Mouse (Mus musculus) midbrain, embryonic 16.5 days (tissue): ENCODE measurements around the gene Tmprss5. TPM values are rescaled to one million over a fixed set of nuclear protein-coding genes. Genes with fewer than 3 reads are reported as not detected.

Source experiments
- ATAC-seq: fragments of 200-750 bp; cut with Nextera tagmentation; 2 replicates; pipeline ENCODE4 v1.8.0; 2017; ENCODE audit warnings: moderate TSS enrichment
- H3K27ac ChIP-seq: fragments of 300-500 bp; sonication (generic); 2 replicates; pipeline ENCODE4 v1.5.1; 2014; ENCODE audit warnings: mild to moderate bottlenecking, low read length, mixed read lengths
- H3K27me3 ChIP-seq: fragments of 300-500 bp; sonication (generic); 2 replicates; pipeline ENCODE4 v1.6.1; 2014; ENCODE audit warnings: low read depth, low read length, mixed read lengths; ENCODE audit not compliant: control insufficient read depth, insufficient read depth
- H3K36me3 ChIP-seq: fragments of 300-500 bp; sonication (generic); 2 replicates; pipeline ENCODE4 v1.6.1; 2014; ENCODE audit warnings: mild to moderate bottlenecking, low read length, moderate library complexity, mixed read lengths; ENCODE audit not compliant: control insufficient read depth, insufficient read depth
- H3K4me1 ChIP-seq: fragments of 300-500 bp; sonication (generic); 2 replicates; pipeline ENCODE4 v1.6.1; 2014; ENCODE audit warnings: mild to moderate bottlenecking, low read length, mixed read lengths; ENCODE audit not compliant: control insufficient read depth, insufficient read depth
- H3K4me2 ChIP-seq: fragments of 300-500 bp; sonication (generic); 2 replicates; pipeline ENCODE4 v1.6.1; 2014; ENCODE audit warnings: mild to moderate bottlenecking, low read length, mixed read lengths
- H3K4me3 ChIP-seq: fragments of 300-500 bp; sonication (generic); 2 replicates; pipeline ENCODE4 v1.5.1; 2014; ENCODE audit warnings: low read depth, mild to moderate bottlenecking, low read length, moderate library complexity, mixed read lengths
- H3K9ac ChIP-seq: fragments of 300-500 bp; sonication (generic); 2 replicates; pipeline ENCODE4 v1.6.1; 2014; ENCODE audit warnings: low read depth, low read length, mixed read lengths
- H3K9me3 ChIP-seq: fragments of 300-500 bp; sonication (generic); replicated peaks from 2 replicates; pipeline ENCODE4 v1.6.1; 2014; ENCODE audit warnings: mild to moderate bottlenecking, low read length, mixed read lengths; ENCODE audit not compliant: control insufficient read depth, poor library complexity, severe bottlenecking
- WGBS: fragments of 180-500 bp; shearing (Covaris S2); extraction: QIAGEN DNeasy Blood & Tissue Kit; methylation state at CpG from one replicate; pipeline ENCODE4 v1.1.7; 2014; 5-methylcytosine and 5-hydroxymethylcytosine counted together
- polyA plus RNA-seq: library from polyadenylated mRNA; unstranded; fragments of >200 nt; fragmentation: Nextera tagmentation; extraction: Ambion mirVana; gene quantifications from 2 replicates; pipeline ENCODE4 v1.2.1, GENCODE M21; 2015

The Tmprss5 gene
- polyA plus RNA-seq: 0.83 and 1.4 TPM in 2 replicates

- no peaks in the 10 kb centered on the region for H3K4me1 ChIP-seq
- no peaks in the 10 kb centered on the region for H3K9me3 ChIP-seq
- H3K27ac ChIP-seq: no peak within 1 kb of the TSS
- H3K36me3 ChIP-seq: peaks cover 9% of the 10 kb centered on the region; the same call in 1 of the 2 replicates
- WGBS: 53% methylated on average over 5 of the region's 5 CpGs
- ATAC-seq: no peak
- no peak within 1 kb of the TSS for H3K9ac ChIP-seq
- no peaks in the 10 kb centered on the region for H3K27me3 ChIP-seq
- H3K4me3 ChIP-seq: no peak within 1 kb of the TSS
- H3K4me2 ChIP-seq: no peak within 1 kb of the TSS
These were observed at the start of gene Tmprss5 for GRCm38 (mm10) chr9:49081107-49081506. Gene Tmprss5 (plus strand): TSS chr9:49081260.

- Histone ChIP-seq H3K27ac (no peak overlapping the region), H3K4me3 (no peak overlapping the region), H3K9ac (no peak overlapping the region), H3K36me3 (peaks cover 34% of the 10 kb centered on the region), H3K27me3 (no peaks in the 10 kb centered on the region), H3K9me3 (no peaks in the 10 kb centered on the region), H3K4me1 (no peaks in the 10 kb centered on the region), H3K4me2 (no peak overlapping the region)
- 100% methylated on average over 4 of the region's 4 CpGs for WGBS
- no peak for ATAC-seq
These were observed 46.3 kb upstream of the Tmprss5 start for GRCm38 (mm10) chr9:49034764-49035163.

GRCm38 (mm10) chr9:49050901-49051300, 30.2 kb upstream of the Tmprss5 start:
- Histone ChIP-seq H3K4me1 (peaks cover 5% of the 10 kb centered on the region; the same call in 1 of the 2 replicates), H3K27ac (no peak overlapping the region), H3K4me3 (no peak overlapping the region), H3K4me2 (no peak overlapping the region), H3K36me3 (no peaks in the 10 kb centered on the region), H3K9me3 (no peaks in the 10 kb centered on the region), H3K9ac (no peak overlapping the region), H3K27me3 (no peaks in the 10 kb centered on the region)
- no peak for ATAC-seq
- 78% methylated on average over 5 of the region's 5 CpGs for WGBS

GRCm38 (mm10) chr9:49051349-49051748, 29.7 kb upstream of the Tmprss5 start:
- Histone ChIP-seq H3K9me3 (no peaks in the 10 kb centered on the region), H3K4me3 (no peak overlapping the region), H3K4me1 (peaks cover 9% of the 10 kb centered on the region), H3K9ac (no peak overlapping the region), H3K36me3 (no peaks in the 10 kb centered on the region), H3K27me3 (no peaks in the 10 kb centered on the region), H3K27ac (no peak overlapping the region), H3K4me2 (no peak overlapping the region)
- no peak for ATAC-seq
- 10% methylated on average over 5 of the region's 5 CpGs for WGBS

- 86% methylated on average over 3 of the region's 3 CpGs for WGBS
- H3K4me1 ChIP-seq: peaks cover 14% of the 10 kb centered on the region
- H3K27me3 ChIP-seq: no peaks in the 10 kb centered on the region
- no peak for ATAC-seq
- H3K4me3 ChIP-seq: no peak overlapping the region
- no peak overlapping the region for H3K9ac ChIP-seq
- H3K4me2 ChIP-seq: no peak overlapping the region
- H3K36me3 ChIP-seq: no peaks in the 10 kb centered on the region
- no peak overlapping the region for H3K27ac ChIP-seq
- H3K9me3 ChIP-seq: no peaks in the 10 kb centered on the region
These were observed 27.0 kb upstream of the Tmprss5 start for GRCm38 (mm10) chr9:49054028-49054427.

- Histone ChIP-seq H3K9ac (peak within 1 kb of the TSS; percentile 85), H3K27ac (peak within 1 kb of the TSS; percentile 73), H3K9me3 (no peaks in the 10 kb centered on the region), H3K4me2 (peak within 1 kb of the TSS; percentile 76), H3K4me3 (peak within 1 kb of the TSS; percentile 86), H3K4me1 (peaks cover 14% of the 10 kb centered on the region), H3K27me3 (no peaks in the 10 kb centered on the region), H3K36me3 (peaks cover 3% of the 10 kb centered on the region; the same call in 1 of the 2 replicates)
- peak; percentile 99 for ATAC-seq
- under 1% methylated on average over 53 of the region's 53 CpGs for WGBS
These were observed 25.5 kb upstream of the Tmprss5 start, which contains the start of gene Zw10 for GRCm38 (mm10) chr9:49055333-49056205. Gene Zw10 (plus strand): TSS chr9:49055613.

- Histone ChIP-seq H3K27ac (no peak overlapping the region), H3K36me3 (peaks cover 19% of the 10 kb centered on the region), H3K4me3 (no peak overlapping the region), H3K9me3 (no peaks in the 10 kb centered on the region), H3K9ac (no peak overlapping the region), H3K27me3 (no peaks in the 10 kb centered on the region), H3K4me1 (no peaks in the 10 kb centered on the region), H3K4me2 (no peak overlapping the region)
- ATAC-seq: no peak
- WGBS: 95% methylated on average over 3 of the region's 3 CpGs
These were observed 4.2 kb upstream of the Tmprss5 start for GRCm38 (mm10) chr9:49076847-49077246.

- ATAC-seq: peak; percentile 64; the same call in 1 of the 2 replicates
- 3% methylated on average over 4 of the region's 4 CpGs for WGBS
- Histone ChIP-seq H3K9me3 (no peaks in the 10 kb centered on the region), H3K27ac (no peak overlapping the region), H3K4me3 (no peak overlapping the region), H3K4me2 (no peak overlapping the region), H3K27me3 (no peaks in the 10 kb centered on the region), H3K9ac (no peak overlapping the region), H3K36me3 (peaks cover 9% of the 10 kb centered on the region; the same call in 1 of the 2 replicates), H3K4me1 (no peaks in the 10 kb centered on the region)
These were observed 501 bp downstream of the Tmprss5 start for GRCm38 (mm10) chr9:49081561-49081960.

GRCm38 (mm10) chr9:49087317-49087716, 6.3 kb downstream of the Tmprss5 start:
- no peaks in the 10 kb centered on the region for H3K36me3 ChIP-seq
- no peaks in the 10 kb centered on the region for H3K27me3 ChIP-seq
- H3K4me1 ChIP-seq: no peaks in the 10 kb centered on the region
- H3K4me3 ChIP-seq: no peak overlapping the region
- no peak overlapping the region for H3K27ac ChIP-seq
- 13% methylated on average over 11 of the region's 11 CpGs for WGBS
- H3K4me2 ChIP-seq: no peak overlapping the region
- ATAC-seq: no peak
- no peak overlapping the region for H3K9ac ChIP-seq
- H3K9me3 ChIP-seq: no peaks in the 10 kb centered on the region
